Mouse (Mus musculus) midbrain, embryonic 10.5 days (tissue): ENCODE results near the gene Fam171a1. TPM values are rescaled to one million over a fixed set of nuclear protein-coding genes. Genes with fewer than 3 reads are reported as not detected.
"Not testable (repeated sequence)": the region's sequence is repeated elsewhere in the genome, so short reads cannot be mapped to it uniquely, and the experiment has no call there.

Source experiments
- DNase-seq: peaks from one replicate; pipeline ENCODE4 v3.0.0-alpha.2; 2017; ENCODE audit warnings: low spot score
- H3K27ac ChIP-seq: fragments of 300-500 bp; sonication (generic); replicated peaks from 2 replicates; pipeline ENCODE4 v1.5.1; 2016; ENCODE audit warnings: mild to moderate bottlenecking
- H3K27me3 ChIP-seq: fragments of 300-500 bp; sonication (generic); 2 replicates; pipeline ENCODE4 v1.6.1; 2016; ENCODE audit warnings: low read depth, mild to moderate bottlenecking; ENCODE audit not compliant: poor library complexity, severe bottlenecking
- H3K36me3 ChIP-seq: fragments of 300-500 bp; sonication (generic); 2 replicates; pipeline ENCODE4 v1.6.1; 2016; ENCODE audit warnings: mild to moderate bottlenecking, moderate library complexity
- H3K4me1 ChIP-seq: fragments of 300-500 bp; sonication (generic); 2 replicates; pipeline ENCODE4 v1.6.1; 2016
- H3K4me3 ChIP-seq: fragments of 300-500 bp; sonication (generic); 2 replicates; pipeline ENCODE4 v1.5.1; 2016; ENCODE audit warnings: mild to moderate bottlenecking, moderate library complexity
- H3K9me3 ChIP-seq: fragments of 300-500 bp; sonication (generic); replicated peaks from 2 replicates; pipeline ENCODE4 v1.6.1; 2016; ENCODE audit warnings: mild to moderate bottlenecking
- WGBS: fragments of 180-500 bp; shearing (Covaris S2); methylation state at CpG from one replicate; pipeline ENCODE4 v1.1.7; 2016; 5-methylcytosine and 5-hydroxymethylcytosine counted together
- polyA plus RNA-seq: library from polyadenylated mRNA; unstranded; fragments of >200 nt; fragmentation: Nextera tagmentation; extraction: Ambion mirVana; gene quantifications from 2 replicates; pipeline ENCODE4 v1.2.1, GENCODE M21; 2016

Gene Fam171a1
- polyA plus RNA-seq, 1 experiment from 2014 or later = 38.7 TPM

DNA sequence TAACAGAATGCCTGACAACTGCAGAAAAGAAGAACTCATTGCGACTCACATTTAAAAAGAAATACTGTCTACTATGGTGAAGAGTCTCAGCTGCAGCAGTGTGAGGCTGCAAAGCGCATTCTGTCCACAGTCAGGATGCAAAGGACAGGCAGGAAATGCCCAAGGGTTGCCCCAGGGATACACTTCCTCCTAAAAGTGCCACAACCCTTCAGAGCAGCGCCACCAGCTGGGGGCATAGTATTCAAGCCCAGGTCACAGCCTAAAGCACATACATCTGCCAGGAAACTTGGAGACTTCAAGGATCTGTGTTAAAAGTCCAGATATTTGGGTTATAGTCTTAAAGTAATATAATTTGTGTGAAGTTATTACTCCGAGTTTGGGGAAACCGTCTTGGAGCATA is 71.3 kb downstream of the Fam171a1 start:
- DNase-seq = no peak
- Histone ChIP-seq H3K27ac (no peak overlapping the region), H3K4me3 (no peak overlapping the region), H3K4me1 (peaks cover 7% of the 10 kb centered on the region), H3K27me3 (no peaks in the 10 kb centered on the region), H3K36me3 (peaks cover 42% of the 10 kb centered on the region), H3K9me3 (no peaks in the 10 kb centered on the region)
- 88% methylated on average over 5 of the region's 5 CpGs for WGBS

GRCm38 (mm10) chr2:3188745-3189475 is 74.9 kb downstream of the Fam171a1 start:
- no peak for DNase-seq
- H3K9me3 ChIP-seq = no peaks in the 10 kb centered on the region
- H3K27me3 ChIP-seq = no peaks in the 10 kb centered on the region
- peaks cover 46% of the 10 kb centered on the region for H3K36me3 ChIP-seq
- WGBS = 90% methylated on average over 10 of the region's 10 CpGs
- H3K4me3 ChIP-seq = no peak overlapping the region
- no peak overlapping the region for H3K27ac ChIP-seq
- no peaks in the 10 kb centered on the region for H3K4me1 ChIP-seq

- WGBS = 72% methylated on average over 6 of the region's 6 CpGs
- Histone ChIP-seq H3K4me1 (peaks cover 12% of the 10 kb centered on the region), H3K4me3 (no peak overlapping the region), H3K9me3 (no peaks in the 10 kb centered on the region), H3K27ac (no peak overlapping the region), H3K27me3 (no peaks in the 10 kb centered on the region), H3K36me3 (peaks cover 52% of the 10 kb centered on the region)
- DNase-seq = no peak
Measured at GRCm38 (mm10) chr2:3191149-3191548, 77.1 kb downstream of the Fam171a1 start.

GRCm38 (mm10) chr2:3195511-3195910 is 81.5 kb downstream of the Fam171a1 start:
- peaks cover 62% of the 10 kb centered on the region for H3K36me3 ChIP-seq
- no peak for DNase-seq
- no peaks in the 10 kb centered on the region for H3K27me3 ChIP-seq
- no peak overlapping the region for H3K27ac ChIP-seq
- 51% methylated on average over 5 of the region's 5 CpGs for WGBS
- no peaks in the 10 kb centered on the region for H3K9me3 ChIP-seq
- H3K4me1 ChIP-seq = peaks cover 12% of the 10 kb centered on the region
- no peak overlapping the region for H3K4me3 ChIP-seq

DNA sequence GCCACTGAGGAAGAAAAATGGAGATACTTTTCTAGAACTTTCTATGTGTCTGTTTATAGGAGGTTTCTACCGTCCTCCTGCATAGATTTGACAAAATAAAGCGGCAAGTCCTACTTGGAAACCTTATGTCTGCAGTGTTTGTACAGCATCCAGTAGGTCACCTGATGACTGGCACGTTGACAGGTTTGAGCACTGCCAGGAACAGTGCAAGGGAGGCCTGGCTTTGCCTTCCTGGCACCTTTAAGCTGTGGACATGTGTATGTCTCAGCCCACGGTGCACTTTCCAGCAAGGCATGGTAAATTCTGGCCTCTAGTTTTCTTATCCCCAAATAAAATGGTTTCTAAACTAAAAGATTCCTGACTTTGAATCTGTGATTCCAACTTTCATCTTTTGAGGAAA is 86.4 kb downstream of the Fam171a1 start:
- H3K4me3 ChIP-seq = no peak overlapping the region
- H3K4me1 ChIP-seq = peaks cover 5% of the 10 kb centered on the region
- DNase-seq = no peak
- peaks cover 64% of the 10 kb centered on the region for H3K36me3 ChIP-seq
- no peaks in the 10 kb centered on the region for H3K9me3 ChIP-seq
- no peaks in the 10 kb centered on the region for H3K27me3 ChIP-seq
- H3K27ac ChIP-seq = no peak overlapping the region
- 91% methylated on average over 4 of the region's 4 CpGs for WGBS

GRCm38 (mm10) chr2:3206975-3207642 is 93.1 kb downstream of the Fam171a1 start:
- 89% methylated on average over 9 of the region's 9 CpGs for WGBS
- Histone ChIP-seq H3K27ac (peak overlapping the region; percentile 67; the same call in 1 of the 2 replicates), H3K9me3 (no peaks in the 10 kb centered on the region), H3K4me1 (peaks cover 4% of the 10 kb centered on the region; the same call in 1 of the 2 replicates), H3K36me3 (peaks cover 17% of the 10 kb centered on the region), H3K27me3 (no peaks in the 10 kb centered on the region), H3K4me3 (no peak overlapping the region)
- DNase-seq = no peak

DNA sequence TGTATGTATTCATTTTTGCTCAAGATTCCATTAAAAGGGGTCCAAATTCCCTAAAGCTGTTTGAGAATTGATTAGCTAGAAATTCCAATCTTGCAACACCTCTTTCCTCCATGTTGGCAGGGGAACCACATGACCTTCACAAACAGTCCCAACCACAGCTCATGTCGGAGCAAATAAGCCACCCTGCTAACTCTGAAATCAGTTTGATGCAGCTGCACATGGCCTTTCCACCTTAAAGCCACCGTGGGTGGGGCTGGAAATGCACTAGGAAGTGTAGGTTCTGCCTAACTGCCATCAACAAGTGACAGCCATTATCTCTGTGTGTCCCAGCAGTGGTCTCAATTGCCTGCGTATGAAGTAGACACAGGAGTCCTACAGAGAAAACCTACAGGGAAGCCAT is 101.5 kb downstream of the Fam171a1 start:
- Histone ChIP-seq H3K9me3 (no peaks in the 10 kb centered on the region), H3K27ac (no peak overlapping the region), H3K4me3 (no peak overlapping the region), H3K27me3 (no peaks in the 10 kb centered on the region), H3K4me1 (no peaks in the 10 kb centered on the region), H3K36me3 (peaks cover 8% of the 10 kb centered on the region)
- no peak for DNase-seq
- 85% methylated on average over 3 of the region's 3 CpGs for WGBS

DNA sequence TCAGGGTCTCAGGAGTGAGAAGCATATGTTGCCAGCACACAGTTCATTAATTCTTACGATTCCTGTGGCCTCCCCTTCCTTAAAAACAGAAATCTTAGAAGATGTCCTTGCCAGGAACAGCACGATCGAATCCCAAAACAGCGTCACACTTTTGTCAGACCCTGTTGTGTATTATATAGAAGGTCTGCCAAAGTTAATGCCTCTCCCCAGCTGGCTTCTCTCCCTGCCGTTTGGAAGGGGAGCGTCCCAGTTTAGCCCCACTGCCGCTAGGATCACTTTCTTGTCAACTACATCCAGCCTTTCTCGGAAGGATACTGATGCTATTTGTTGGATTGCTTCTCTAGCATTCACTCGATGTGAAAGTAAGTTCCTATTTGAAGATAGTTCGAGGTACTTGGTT is 102.6 kb downstream of the Fam171a1 start:
- WGBS = 91% methylated on average over 10 of the region's 10 CpGs

GRCm38 (mm10) chr2:3217577-3217976 is 103.6 kb downstream of the Fam171a1 start:
- not testable (repeated sequence) for H3K9me3 ChIP-seq, DNase-seq, H3K4me3 ChIP-seq, H3K4me1 ChIP-seq, H3K27me3 ChIP-seq, H3K27ac ChIP-seq
- peaks cover 15% of the 10 kb centered on the region for H3K36me3 ChIP-seq
- 99% methylated on average over 3 of the region's 3 CpGs for WGBS

More for the DNA sequence above, 102.6 kb downstream of the Fam171a1 start:
- Histone ChIP-seq H3K27ac (no peak overlapping the region), H3K36me3 (peaks cover 15% of the 10 kb centered on the region), H3K27me3 (no peaks in the 10 kb centered on the region), H3K4me3 (no peak overlapping the region), H3K9me3 (no peaks in the 10 kb centered on the region), H3K4me1 (no peaks in the 10 kb centered on the region)
- no peak for DNase-seq

GRCm38 (mm10) chr2:3218225-3218624 is 104.2 kb downstream of the Fam171a1 start:
- 80% methylated on average over 6 of the region's 6 CpGs for WGBS

GRCm38 (mm10) chr2:3228475-3228874 is 114.5 kb downstream of the Fam171a1 start:
- H3K9me3 ChIP-seq = no peaks in the 10 kb centered on the region
- H3K27me3 ChIP-seq = no peaks in the 10 kb centered on the region
- no peak overlapping the region for H3K4me3 ChIP-seq
- H3K27ac ChIP-seq = no peak overlapping the region
- peaks cover 27% of the 10 kb centered on the region for H3K36me3 ChIP-seq
- DNase-seq = no peak
- WGBS = 78% methylated on average over 4 of the region's 4 CpGs
- H3K4me1 ChIP-seq = no peaks in the 10 kb centered on the region

More at GRCm38 (mm10) chr2:3218225-3218624, 104.2 kb downstream of the Fam171a1 start:
- Histone ChIP-seq H3K4me1 (no peaks in the 10 kb centered on the region), H3K27ac (no peak overlapping the region), H3K27me3 (no peaks in the 10 kb centered on the region), H3K4me3 (no peak overlapping the region), H3K9me3 (no peaks in the 10 kb centered on the region), H3K36me3 (peaks cover 15% of the 10 kb centered on the region)
- DNase-seq = no peak

GRCm38 (mm10) chr2:3229060-3229459 is 115.0 kb downstream of the Fam171a1 start:
- H3K36me3 ChIP-seq = peaks cover 27% of the 10 kb centered on the region
- H3K27me3 ChIP-seq = no peaks in the 10 kb centered on the region
- H3K27ac ChIP-seq = no peak overlapping the region
- no peak overlapping the region for H3K4me3 ChIP-seq
- 21% methylated on average over 2 of the region's 2 CpGs for WGBS
- H3K9me3 ChIP-seq = no peaks in the 10 kb centered on the region
- H3K4me1 ChIP-seq = no peaks in the 10 kb centered on the region
- peak; percentile 44 for DNase-seq

DNA sequence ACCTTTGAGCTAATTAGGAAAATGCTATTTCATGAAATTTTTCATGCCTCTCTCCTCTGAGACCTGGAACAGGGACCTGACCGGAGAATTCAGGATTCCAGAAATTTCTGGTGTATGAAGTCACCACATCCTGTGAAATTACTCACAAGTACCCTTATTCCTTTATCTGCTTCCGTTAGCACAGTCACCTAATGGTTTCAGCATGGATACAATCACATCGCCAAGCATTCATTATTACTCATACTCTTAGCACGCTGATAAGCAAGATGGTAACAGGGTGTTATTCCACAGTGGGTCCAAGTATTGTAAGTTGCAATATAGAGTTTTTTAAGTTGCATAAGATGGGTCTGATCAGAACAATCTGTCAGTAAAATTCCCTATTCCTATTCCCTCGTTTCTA is 125.2 kb downstream of the Fam171a1 start:
- H3K4me1 ChIP-seq = no peaks in the 10 kb centered on the region
- no peaks in the 10 kb centered on the region for H3K27me3 ChIP-seq
- no peak overlapping the region for H3K27ac ChIP-seq
- no peaks in the 10 kb centered on the region for H3K36me3 ChIP-seq
- DNase-seq = no peak
- H3K4me3 ChIP-seq = no peak overlapping the region
- no peaks in the 10 kb centered on the region for H3K9me3 ChIP-seq
- 80% methylated on average over 5 of the region's 5 CpGs for WGBS
